Mouse (Mus musculus): ENCODE measurements at regions not wholly inside any gene's neighbourhood (a gene's known extent, or its start where the extent isn't known, plus 50 kb on each side); places are given as distances from the start of the nearest gene placed in this dataset.

DNA sequence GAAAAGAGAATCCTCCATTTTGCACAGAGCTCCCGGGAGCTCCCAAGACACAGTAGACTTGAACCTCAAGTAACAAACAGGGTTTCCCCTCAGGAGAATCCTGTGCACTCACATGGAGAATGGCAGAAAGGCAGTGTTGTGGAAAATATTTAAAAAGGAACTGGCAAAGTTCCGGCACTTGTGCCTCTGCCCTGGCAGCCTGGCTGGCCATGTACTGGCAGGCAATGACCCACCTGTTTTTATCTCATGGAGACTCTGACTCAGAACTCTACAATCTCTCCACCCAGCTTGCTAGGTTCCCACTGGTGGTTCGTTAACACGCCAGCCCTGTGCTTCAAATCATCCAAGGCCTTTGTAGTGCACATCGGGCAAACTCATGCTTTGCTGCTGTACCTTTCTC is 362.3 kb upstream of the Jmjd1c start:
- Histone ChIP-seq H3K4me1 (ENCODE audit: control insufficient read depth, insufficient read depth, insufficient read length, low read length) (no peaks in the 10 kb centered on the region), H3K27ac (replicated peaks; ENCODE audit: low read depth, low read length) (no peak overlapping the region), H3K4me3 (ENCODE audit: insufficient read depth, low read depth, low read length) (no peak overlapping the region)

DNA sequence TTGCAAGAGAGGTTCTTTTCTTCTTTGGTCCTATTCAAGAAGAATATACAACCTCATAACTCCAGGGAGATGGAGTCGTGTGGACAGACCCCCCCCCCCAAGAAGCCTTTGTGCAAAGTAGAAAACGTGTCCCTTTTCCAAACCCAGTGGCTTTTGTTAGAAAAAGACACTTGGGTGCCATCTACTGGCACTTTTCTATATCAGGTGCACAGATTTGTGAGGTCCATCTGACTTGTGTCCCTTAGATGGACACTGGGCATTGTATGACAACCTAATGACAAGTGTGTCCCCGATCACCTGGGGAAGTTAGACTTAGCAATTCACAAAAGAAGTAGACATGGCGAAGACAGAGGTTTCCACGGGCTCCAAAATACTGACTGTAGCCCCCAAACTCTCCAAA is 361.1 kb upstream of the Jmjd1c start:
- no peak overlapping the region for H3K27ac ChIP-seq (replicated peaks; ENCODE audit: low read depth, low read length)
- no peaks in the 10 kb centered on the region for H3K4me1 ChIP-seq (ENCODE audit: control insufficient read depth, insufficient read depth, insufficient read length, low read length)
- H3K4me3 ChIP-seq (ENCODE audit: insufficient read depth, low read depth, low read length), result no peak overlapping the region

DNA sequence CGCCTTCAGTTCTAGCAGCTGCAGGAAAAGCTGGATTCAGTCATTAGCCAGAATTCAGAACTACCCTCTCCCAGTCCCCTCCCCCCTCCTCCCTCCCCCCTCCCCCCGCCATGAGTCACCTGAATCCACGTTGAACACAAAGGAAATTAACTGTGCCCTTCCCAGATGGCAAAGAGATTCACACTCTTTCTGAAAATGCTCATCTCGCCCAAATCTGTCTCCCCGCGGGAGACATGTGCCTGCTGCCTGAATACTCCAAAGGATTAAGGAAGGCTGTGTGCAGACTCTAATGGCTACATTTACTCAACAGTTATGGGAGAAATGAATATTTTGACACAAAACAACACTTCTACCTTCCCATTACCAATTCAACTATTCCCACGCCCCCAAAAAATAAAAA is 356.9 kb upstream of the Jmjd1c start:
- Histone ChIP-seq H3K27ac (replicated peaks; ENCODE audit: low read depth, low read length) (no peak overlapping the region), H3K4me1 (ENCODE audit: control insufficient read depth, insufficient read depth, insufficient read length, low read length) (no peaks in the 10 kb centered on the region)

DNA sequence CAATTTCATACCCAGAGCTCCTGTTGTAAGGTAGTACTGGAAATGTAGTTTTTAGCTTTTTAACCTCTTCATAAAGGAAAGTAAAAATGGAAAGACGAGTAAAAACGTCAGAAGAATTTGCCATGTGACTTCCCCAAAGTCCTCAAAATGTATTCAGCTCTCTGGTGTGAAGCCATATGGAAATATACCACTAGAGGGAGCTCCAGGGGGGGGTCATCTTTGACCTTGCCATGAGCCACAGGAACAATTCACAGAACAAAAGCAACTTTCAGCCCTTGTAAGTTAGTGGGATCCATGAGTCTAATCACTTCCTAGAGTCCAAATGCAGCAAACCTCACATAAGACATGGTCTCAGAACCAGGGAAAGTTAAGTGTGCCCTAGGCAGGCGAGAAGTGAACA is 354.1 kb upstream of the Jmjd1c start:
- no peaks in the 10 kb centered on the region for H3K4me1 ChIP-seq (ENCODE audit: control insufficient read depth, insufficient read depth, insufficient read length, low read length)
- no peak overlapping the region for H3K4me3 ChIP-seq (ENCODE audit: insufficient read depth, low read depth, low read length)
- no peak overlapping the region for H3K27ac ChIP-seq (replicated peaks; ENCODE audit: low read depth, low read length)

More for the DNA sequence above, 356.9 kb upstream of the Jmjd1c start:
- H3K4me3 ChIP-seq (ENCODE audit: insufficient read depth, low read depth, low read length), result no peak overlapping the region

DNA sequence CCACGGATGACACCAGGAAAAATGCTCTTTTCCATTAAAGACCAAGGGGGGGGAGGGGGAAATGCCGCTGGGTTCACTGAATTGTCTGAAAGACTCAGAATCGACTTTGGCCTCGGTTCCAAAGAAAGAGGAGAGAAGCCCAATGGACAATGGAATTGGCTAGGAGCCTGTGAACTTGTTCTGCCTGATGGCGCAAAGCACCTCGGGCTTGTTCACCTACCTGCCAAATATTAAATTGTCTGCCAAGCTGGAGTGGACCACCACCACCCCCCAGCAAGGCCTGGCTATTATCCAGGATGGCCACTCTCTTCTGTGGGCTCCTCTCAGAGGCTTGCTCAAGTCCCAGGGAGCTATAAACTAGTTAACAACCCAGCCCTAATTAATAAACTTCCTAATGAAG is 352.7 kb upstream of the Jmjd1c start:
- H3K4me3 ChIP-seq (ENCODE audit: insufficient read depth, low read depth, low read length), result no peak overlapping the region

DNA sequence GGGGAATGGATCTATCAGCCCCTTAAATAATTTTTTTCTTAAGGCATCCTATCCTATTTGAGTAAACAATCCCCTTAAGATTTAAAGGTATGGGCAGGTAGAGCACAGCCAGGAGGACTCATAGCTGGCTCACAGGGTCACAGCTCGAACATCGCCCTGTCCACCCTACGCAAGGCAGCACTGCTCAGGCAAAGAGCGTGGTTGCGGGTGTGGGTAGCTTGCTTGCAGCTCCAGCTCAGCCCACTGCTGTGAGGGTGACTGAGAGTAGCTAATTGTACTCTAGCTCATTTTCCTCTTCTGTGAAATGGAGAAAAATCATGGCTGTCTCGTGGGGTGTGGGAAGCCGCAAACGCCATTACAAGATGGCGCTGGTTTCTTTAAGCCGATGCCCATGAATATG is 350.1 kb upstream of the Jmjd1c start:
- H3K4me3 ChIP-seq (ENCODE audit: insufficient read depth, low read depth, low read length), result no peak overlapping the region
- H3K4me1 ChIP-seq (ENCODE audit: control insufficient read depth, insufficient read depth, insufficient read length, low read length), result no peaks in the 10 kb centered on the region

More for the DNA sequence above, 352.7 kb upstream of the Jmjd1c start:
- Histone ChIP-seq H3K4me1 (ENCODE audit: control insufficient read depth, insufficient read depth, insufficient read length, low read length) (no peaks in the 10 kb centered on the region), H3K27ac (replicated peaks; ENCODE audit: low read depth, low read length) (no peak overlapping the region)

DNA sequence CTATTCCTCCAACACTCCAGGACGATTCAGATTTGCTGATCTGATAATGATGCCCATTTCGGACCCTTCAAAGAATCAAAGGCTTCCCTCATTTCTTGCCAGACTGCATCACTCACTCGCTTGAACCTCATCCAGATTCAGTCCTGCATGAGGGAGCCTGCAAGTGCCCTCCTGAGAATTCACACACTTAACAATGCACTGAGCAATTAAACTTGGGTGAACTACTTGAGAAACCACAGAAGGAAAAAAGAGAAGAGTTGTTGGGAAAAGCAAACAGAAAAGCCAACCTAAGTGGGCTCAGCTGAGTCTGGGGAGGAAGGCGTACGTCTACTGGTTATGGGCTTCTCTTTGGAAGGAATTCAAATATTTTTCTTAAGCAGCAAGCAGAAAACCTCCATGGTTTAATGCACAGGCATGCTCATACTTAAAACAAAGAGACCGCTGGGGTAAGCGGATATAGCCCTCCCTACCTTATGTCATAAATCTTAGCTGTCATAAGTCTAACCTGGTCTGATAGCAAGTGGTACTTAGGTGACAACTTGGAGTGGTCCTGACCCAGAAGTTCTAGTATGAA is 343.6 kb upstream of the Jmjd1c start:
- Histone ChIP-seq H3K4me1 (ENCODE audit: control insufficient read depth, insufficient read depth, insufficient read length, low read length) (no peaks in the 10 kb centered on the region), H3K4me3 (ENCODE audit: insufficient read depth, low read depth, low read length) (no peak overlapping the region), H3K27ac (replicated peaks; ENCODE audit: low read depth, low read length) (no peak overlapping the region)

More for the DNA sequence above, 350.1 kb upstream of the Jmjd1c start:
- no peak overlapping the region for H3K27ac ChIP-seq (replicated peaks; ENCODE audit: low read depth, low read length)

DNA sequence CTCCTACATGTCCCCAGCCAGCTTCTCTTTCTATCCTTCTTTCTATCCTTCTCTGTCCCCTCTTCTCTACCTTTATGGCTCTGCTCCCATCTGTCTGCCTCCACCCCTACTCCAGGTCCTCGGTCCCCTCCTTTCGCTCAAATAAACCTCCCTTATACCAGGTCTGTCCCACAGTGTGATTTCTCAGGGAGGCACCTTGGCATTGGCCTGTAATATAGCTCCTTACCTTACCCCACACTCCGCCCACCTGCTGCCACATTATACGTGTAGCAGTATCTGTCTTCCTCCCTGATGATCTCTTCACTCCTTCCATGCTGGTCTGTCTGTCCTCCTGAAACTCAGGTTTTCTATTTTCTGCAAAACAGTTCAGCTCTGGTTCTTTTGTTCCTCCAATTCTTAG is 339.1 kb upstream of the Jmjd1c start:
- Histone ChIP-seq H3K4me1 (ENCODE audit: control insufficient read depth, insufficient read depth, insufficient read length, low read length) (no peaks in the 10 kb centered on the region), H3K4me3 (ENCODE audit: insufficient read depth, low read depth, low read length) (no peak overlapping the region), H3K27ac (replicated peaks; ENCODE audit: low read depth, low read length) (no peak overlapping the region)

DNA sequence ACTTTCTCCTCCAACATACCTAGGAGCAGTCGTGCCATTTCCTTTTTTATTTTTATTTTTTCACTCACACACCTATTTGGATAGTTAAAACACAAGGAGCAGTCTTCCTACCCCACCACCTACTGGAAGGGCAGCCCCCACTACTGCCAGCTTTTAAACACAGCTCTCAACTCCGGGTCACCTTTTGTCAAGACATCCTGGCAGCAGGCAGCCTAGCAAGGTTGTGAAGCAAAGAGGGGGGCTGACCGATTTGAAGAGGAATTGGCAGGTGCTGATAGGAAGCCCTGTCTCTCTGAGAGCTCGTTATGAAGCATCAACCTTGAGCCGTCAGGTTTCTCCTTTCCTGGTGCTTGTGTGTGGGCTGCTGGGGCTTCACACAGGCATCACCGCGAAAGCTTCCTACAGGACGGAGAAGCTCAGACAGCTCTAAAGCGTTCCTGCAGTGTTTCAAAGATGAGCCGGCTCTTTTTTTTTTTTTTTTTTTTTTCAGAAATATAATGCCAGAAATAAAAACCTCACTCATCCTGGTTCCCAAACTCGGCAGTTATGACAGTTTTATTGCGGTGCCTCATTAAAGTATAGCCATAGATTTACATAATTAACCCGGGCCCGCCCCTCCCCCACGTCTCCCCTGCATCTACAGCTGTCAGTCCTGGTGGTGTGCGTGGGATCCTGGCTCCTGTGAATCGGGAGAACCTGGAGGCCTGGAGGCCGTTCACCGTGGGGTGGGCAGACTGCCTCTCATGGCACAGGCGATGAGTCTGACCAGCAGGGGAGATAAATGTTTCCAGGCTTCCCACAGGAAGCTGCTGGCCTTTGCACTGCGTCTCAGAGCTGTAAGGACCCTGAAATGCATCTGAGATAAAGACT is 325.5 kb upstream of the Jmjd1c start:
- no peak overlapping the region for H3K4me3 ChIP-seq (ENCODE audit: insufficient read depth, low read depth, low read length)
- no peak overlapping the region for H3K27ac ChIP-seq (replicated peaks; ENCODE audit: low read depth, low read length)
- no peaks in the 10 kb centered on the region for H3K4me1 ChIP-seq (ENCODE audit: control insufficient read depth, insufficient read depth, insufficient read length, low read length)

DNA sequence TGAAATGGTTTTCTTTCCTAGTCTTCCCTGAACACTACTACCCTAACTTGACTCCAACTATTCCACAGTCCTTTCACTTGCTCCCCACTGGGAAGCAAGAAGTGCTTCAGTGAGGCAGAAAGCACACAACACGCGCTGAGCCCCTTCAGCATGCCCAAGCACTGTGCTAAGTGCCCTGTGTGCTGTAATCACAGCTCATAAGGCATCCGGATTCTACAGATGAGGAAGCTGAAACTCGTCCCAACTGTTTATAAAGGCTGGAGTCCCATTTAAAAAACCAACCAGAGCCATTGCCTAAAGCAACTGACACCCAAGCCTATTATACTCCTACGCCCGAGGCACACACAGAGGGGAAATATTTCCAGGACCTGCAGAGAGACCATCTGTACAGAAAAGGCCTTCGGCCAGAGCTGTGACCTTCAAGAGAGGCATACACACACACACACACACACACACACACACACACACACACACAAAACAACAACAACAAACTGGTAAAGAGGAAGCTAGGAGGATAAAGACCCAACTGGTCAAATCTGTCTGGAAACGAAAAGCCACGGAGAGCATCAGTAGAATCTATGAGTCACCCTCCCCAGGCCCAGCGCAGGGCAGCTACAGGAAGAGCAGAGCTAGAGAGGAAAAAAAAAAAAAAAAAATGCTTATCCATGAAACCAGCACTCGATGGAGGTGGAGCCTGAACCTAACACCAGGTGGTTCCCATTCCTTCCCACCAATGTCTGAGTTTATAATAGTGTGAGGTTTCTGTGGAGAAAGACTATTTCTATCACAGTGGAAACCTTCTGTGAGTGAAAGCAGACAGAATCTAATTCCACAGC is 315.4 kb upstream of the Jmjd1c start:
- Histone ChIP-seq H3K4me3 (ENCODE audit: insufficient read depth, low read depth, low read length) (no peak overlapping the region), H3K27ac (replicated peaks; ENCODE audit: low read depth, low read length) (no peak overlapping the region), H3K4me1 (ENCODE audit: control insufficient read depth, insufficient read depth, insufficient read length, low read length) (no peaks in the 10 kb centered on the region)

DNA sequence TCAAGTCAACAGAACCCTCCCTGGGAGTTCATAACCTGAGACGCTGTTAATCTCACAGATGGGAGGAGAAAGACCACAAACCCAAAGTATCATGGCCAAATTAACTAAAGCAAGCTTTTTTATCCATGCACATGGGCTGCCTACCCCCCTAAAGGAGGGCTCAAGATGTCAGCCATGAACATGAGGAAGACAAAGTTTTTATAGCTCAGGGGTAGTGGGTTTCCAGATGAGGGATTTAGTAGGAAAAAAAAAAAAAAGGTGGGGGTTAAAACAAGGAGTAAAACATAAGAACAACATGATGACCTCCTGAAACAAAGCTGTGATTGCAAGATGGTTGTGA is 314.8 kb upstream of the Jmjd1c start:
- Histone ChIP-seq H3K4me3 (ENCODE audit: insufficient read depth, low read depth, low read length) (no peak overlapping the region), H3K4me1 (ENCODE audit: control insufficient read depth, insufficient read depth, insufficient read length, low read length) (no peaks in the 10 kb centered on the region), H3K27ac (replicated peaks; ENCODE audit: low read depth, low read length) (no peak overlapping the region)

DNA sequence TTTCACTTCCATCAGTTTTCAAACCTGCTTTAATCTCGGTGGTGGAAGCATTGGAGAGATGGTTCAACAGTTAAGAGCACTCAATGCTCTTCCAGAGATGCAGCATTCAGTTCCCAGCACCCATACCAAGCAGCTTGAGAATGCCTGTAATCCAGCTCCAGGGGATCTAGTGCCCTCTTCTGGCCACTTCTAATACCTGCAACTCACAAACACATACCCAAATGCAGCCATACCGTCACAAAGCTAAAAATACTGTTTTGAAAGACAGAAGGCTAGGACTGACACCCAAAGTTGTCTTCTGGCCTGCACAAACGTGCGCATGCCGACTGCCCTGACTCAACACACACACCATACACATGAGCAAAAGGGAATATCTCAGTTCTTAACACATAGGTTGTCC is 313.9 kb upstream of the Jmjd1c start:
- Histone ChIP-seq H3K4me1 (ENCODE audit: control insufficient read depth, insufficient read depth, insufficient read length, low read length) (no peaks in the 10 kb centered on the region), H3K4me3 (ENCODE audit: insufficient read depth, low read depth, low read length) (no peak overlapping the region), H3K27ac (replicated peaks; ENCODE audit: low read depth, low read length) (no peak overlapping the region)

DNA sequence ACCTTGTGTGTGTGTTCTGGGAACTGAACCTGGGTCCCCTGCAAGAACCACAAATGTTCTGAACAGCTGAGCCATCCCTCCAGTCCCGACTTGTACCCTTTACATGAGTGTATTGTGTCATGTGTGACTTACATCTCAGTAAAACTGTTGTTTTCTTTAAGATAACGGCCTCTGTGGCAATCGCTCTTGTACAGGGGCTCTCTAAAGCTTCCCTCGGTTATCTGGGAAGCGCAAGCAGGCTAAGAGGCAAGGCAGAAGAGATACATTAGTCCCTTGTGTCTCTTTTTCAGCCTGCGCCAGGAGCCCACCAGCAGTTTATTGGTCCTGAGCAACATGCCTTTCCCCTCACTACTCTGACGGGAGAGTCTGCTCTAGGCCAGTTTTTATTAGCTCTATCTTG is 308.1 kb upstream of the Jmjd1c start:
- Histone ChIP-seq H3K27ac (replicated peaks; ENCODE audit: low read depth, low read length) (no peak overlapping the region), H3K4me3 (ENCODE audit: insufficient read depth, low read depth, low read length) (no peak overlapping the region)

DNA sequence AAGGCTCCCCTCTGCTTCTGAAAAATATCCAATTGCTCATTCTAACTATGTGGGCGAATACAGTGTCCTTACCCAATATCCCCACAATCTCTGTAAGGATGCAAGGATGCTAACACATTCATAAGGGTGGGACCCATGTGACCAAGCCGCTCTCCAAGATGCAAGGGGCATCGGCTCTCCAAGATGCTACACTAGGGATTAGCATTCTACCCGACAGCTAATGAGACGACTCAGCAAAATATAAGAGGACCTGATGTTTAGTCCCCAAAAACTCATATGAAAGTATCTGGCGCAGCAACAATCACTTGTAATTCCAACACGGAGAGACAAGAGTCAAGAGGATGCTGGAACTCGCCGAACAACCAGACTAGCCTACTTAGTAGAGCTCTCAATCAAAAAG is 299.6 kb upstream of the Jmjd1c start:
- Histone ChIP-seq H3K4me3 (ENCODE audit: insufficient read depth, low read depth, low read length) (no peak overlapping the region), H3K4me1 (ENCODE audit: control insufficient read depth, insufficient read depth, insufficient read length, low read length) (no peaks in the 10 kb centered on the region), H3K27ac (replicated peaks; ENCODE audit: low read depth, low read length) (no peak overlapping the region)

More for the DNA sequence above, 308.1 kb upstream of the Jmjd1c start:
- no peaks in the 10 kb centered on the region for H3K4me1 ChIP-seq (ENCODE audit: control insufficient read depth, insufficient read depth, insufficient read length, low read length)

DNA sequence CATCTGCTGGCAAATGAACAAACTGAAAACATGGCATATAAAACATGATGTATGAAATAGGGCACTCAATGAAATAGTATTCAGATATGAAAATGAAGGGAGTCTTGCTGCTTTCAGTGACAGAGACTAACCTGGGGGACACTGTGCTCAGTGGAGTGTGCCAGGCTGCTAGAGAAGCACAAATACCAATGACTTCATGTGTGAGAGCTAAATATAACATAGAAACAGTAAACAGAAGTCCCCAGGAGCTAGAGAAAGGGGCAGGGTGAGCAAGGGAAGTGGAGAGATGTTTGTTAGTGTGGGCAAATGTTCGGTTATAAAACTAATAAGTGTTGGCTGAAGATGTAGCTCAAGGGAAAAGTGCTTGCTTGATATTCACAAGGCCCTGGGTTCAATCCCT is 293.2 kb upstream of the Jmjd1c start:
- no peak overlapping the region for H3K4me3 ChIP-seq (ENCODE audit: insufficient read depth, low read depth, low read length)
- H3K4me1 ChIP-seq (ENCODE audit: control insufficient read depth, insufficient read depth, insufficient read length, low read length), result no peaks in the 10 kb centered on the region
- no peak overlapping the region for H3K27ac ChIP-seq (replicated peaks; ENCODE audit: low read depth, low read length)
